Mouse (Mus musculus) forebrain, postnatal 0 days (tissue): ENCODE data around the gene Ube2d1. TPM values are rescaled to one million over a fixed set of nuclear protein-coding genes. Genes with fewer than 3 reads are reported as not detected.

Source experiments
- ATAC-seq: fragments of 200-750 bp; cut with Nextera tagmentation; 2 replicates; pipeline ENCODE4 v1.8.0; 2017; ENCODE audit warnings: mild to moderate bottlenecking, moderate library complexity
- DNase-seq: peaks from one replicate; pipeline ENCODE4 v3.0.0-alpha.2; 2015
- H3K27ac ChIP-seq: fragments of 300-500 bp; sonication (generic); 2 replicates; pipeline ENCODE4 v1.5.1; 2014; ENCODE audit warnings: low read depth, mild to moderate bottlenecking, antibody characterized with exemption, low read length, moderate library complexity, mixed read lengths
- H3K27me3 ChIP-seq: fragments of 300-500 bp; sonication (generic); 2 replicates; pipeline ENCODE4 v1.6.1; 2014; ENCODE audit warnings: mild to moderate bottlenecking, low read length, mixed read lengths; ENCODE audit not compliant: insufficient read depth
- H3K36me3 ChIP-seq: fragments of 300-500 bp; sonication (generic); 2 replicates; pipeline ENCODE4 v1.6.1; 2014; ENCODE audit warnings: mild to moderate bottlenecking, moderate library complexity; ENCODE audit not compliant: insufficient read depth
- H3K4me1 ChIP-seq: fragments of 300-500 bp; sonication (generic); 2 replicates; pipeline ENCODE4 v1.6.1; 2014; ENCODE audit warnings: antibody characterized with exemption; ENCODE audit not compliant: insufficient read depth
- H3K4me2 ChIP-seq: fragments of 300-500 bp; sonication (generic); 2 replicates; pipeline ENCODE4 v1.6.1; 2014; ENCODE audit warnings: low read depth, mild to moderate bottlenecking, moderate library complexity
- H3K4me3 ChIP-seq: fragments of 300-500 bp; sonication (generic); 2 replicates; pipeline ENCODE4 v1.5.1; 2014; ENCODE audit warnings: low read depth, low read length, mixed read lengths
- H3K9ac ChIP-seq: fragments of 300-500 bp; sonication (generic); 2 replicates; pipeline ENCODE4 v1.6.1; 2014; ENCODE audit warnings: mild to moderate bottlenecking
- H3K9me3 ChIP-seq: fragments of 300-500 bp; sonication (generic); 2 replicates; pipeline ENCODE4 v1.6.1; 2016; ENCODE audit warnings: low read length
- CTCF ChIP-seq: sonication (generic); IDR thresholded peaks from 2 replicates; pipeline ENCODE4 v1.5.1; 2016; ENCODE audit warnings: antibody characterized with exemption, control low read depth, low read depth
- WGBS: fragments of 180-500 bp; shearing (Covaris S2); extraction: QIAGEN DNeasy Blood & Tissue Kit; methylation state at CpG from one replicate; pipeline ENCODE4 v1.1.7; 2014; 5-methylcytosine and 5-hydroxymethylcytosine counted together
- polyA plus RNA-seq: library from polyadenylated mRNA; unstranded; fragments of >200 nt; fragmentation: Nextera tagmentation; extraction: Ambion mirVana; gene quantifications from 2 replicates; pipeline ENCODE4 v1.2.1, GENCODE M21; 2015
- total RNA-seq: library from RNA; depleted of rRNA; stranded (reverse); fragments of >200 nt; gene quantifications from 2 replicates; pipeline ENCODE4 v1.2.3, GENCODE M21; 2014

Gene Ube2d1
- total and polyA plus RNA-seq, 2 experiments from 2014 or later, result 82.6 to 227 TPM

DNA sequence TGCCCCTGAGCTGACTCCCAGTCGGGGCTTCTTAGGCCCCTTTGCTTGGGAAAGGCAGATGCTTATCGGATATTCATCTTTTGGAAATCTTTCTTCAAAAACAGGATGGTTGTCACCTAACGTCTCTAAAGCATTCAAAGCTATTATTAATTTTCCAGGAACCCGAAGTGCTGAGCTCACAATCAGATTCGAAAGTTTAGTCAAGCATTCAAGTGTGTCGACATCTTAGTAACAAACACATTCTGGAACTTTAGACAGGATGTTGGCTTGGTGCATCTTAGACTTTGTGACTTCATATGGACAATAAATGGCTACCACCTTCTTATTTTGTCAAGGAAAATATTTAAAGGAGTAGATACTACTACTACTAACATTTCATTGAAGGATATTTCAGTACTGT lies 43.3 kb upstream of the Ube2d1 start:
- no peaks in the 10 kb centered on the region for H3K27me3 ChIP-seq
- H3K9me3 ChIP-seq, result no peaks in the 10 kb centered on the region
- peaks cover 19% of the 10 kb centered on the region for H3K36me3 ChIP-seq
- H3K4me2 ChIP-seq, result no peak overlapping the region
- no peaks in the 10 kb centered on the region for H3K4me1 ChIP-seq
- ATAC-seq (no peak), DNase-seq (no peak)
- H3K9ac ChIP-seq, result no peak overlapping the region
- no peak for TF ChIP-seq CTCF
- no peak overlapping the region for H3K27ac ChIP-seq
- WGBS, result 86% methylated on average over 6 of the region's 6 CpGs
- H3K4me3 ChIP-seq, result no peak overlapping the region

DNA sequence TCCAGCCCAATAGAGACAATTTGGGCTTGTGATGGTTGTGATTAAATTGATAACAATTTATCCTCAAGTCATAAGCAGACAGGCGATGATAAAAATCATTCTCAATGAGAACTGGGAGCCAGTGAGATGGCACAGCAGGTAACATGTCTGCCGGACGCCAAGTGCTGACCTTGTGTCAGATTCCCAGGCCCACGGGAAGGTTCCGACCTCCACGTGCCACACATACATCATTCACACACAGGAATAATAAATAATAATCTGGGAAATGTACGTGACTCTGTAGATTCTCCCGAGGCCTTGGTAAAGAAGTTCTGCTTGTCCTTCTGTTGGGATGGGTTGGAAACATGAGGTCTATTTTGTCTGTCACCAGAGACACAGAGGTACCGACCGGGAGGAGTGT lies 42.3 kb upstream of the Ube2d1 start:
- no peak for TF ChIP-seq CTCF
- H3K27ac ChIP-seq, result no peak overlapping the region
- no peak overlapping the region for H3K4me2 ChIP-seq
- DNase-seq, result no peak
- 89% methylated on average over 10 of the region's 10 CpGs for WGBS
- no peak for ATAC-seq
- H3K36me3 ChIP-seq, result peaks cover 17% of the 10 kb centered on the region
- no peaks in the 10 kb centered on the region for H3K9me3 ChIP-seq
- no peaks in the 10 kb centered on the region for H3K27me3 ChIP-seq
- H3K4me3 ChIP-seq, result no peak overlapping the region
- no peaks in the 10 kb centered on the region for H3K4me1 ChIP-seq
- H3K9ac ChIP-seq, result no peak overlapping the region

DNA sequence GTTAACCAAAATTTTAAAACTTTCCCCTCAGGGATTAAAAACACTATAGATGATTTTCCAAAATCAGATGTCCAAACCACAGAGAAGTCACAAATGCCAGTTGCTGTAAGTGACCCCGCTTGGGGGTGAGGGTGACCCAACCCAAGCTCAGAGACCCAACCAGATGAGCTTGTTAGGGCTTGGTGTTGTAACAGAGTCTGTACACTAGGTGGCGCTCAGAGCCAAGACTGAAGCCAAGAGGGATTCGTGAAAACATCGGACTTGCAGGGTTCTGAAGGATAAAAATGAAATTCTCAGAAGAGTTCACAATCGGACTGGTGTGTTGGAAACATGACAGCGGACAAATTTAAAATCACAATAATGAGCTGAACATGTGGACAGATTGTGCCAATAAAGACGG lies 41.7 kb upstream of the Ube2d1 start:
- no peak overlapping the region for H3K9ac ChIP-seq
- no peak overlapping the region for H3K4me3 ChIP-seq
- peak; percentile 94 for TF ChIP-seq CTCF
- no peaks in the 10 kb centered on the region for H3K9me3 ChIP-seq
- H3K27ac ChIP-seq, result no peak overlapping the region
- WGBS, result 16% methylated on average over 7 of the region's 7 CpGs
- H3K4me2 ChIP-seq, result no peak overlapping the region
- H3K4me1 ChIP-seq, result no peaks in the 10 kb centered on the region
- no peaks in the 10 kb centered on the region for H3K27me3 ChIP-seq
- DNase-seq, result peak; percentile 86
- peaks cover 17% of the 10 kb centered on the region for H3K36me3 ChIP-seq
- ATAC-seq, result peak; percentile 69

DNA sequence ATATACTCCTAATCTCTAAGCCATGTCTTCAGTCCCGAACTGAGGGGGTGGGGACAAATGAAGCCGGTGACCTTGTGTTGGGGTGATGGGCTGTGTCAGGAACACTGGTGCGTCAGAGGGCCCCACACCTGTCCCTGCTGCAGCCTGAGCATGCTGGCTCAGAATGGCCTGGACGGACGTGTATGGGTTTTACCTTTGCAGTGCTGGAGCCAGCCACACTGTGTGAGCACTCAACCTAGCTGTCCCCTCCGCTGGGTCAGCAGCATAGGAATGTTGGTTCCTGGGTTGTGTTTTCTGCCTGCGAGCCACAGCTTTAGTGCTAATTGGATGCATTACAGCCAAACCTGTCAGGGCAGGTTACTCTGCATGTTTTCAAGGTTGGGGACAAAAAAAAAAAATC lies 41.1 kb upstream of the Ube2d1 start:
- no peak overlapping the region for H3K4me3 ChIP-seq
- H3K36me3 ChIP-seq, result peaks cover 17% of the 10 kb centered on the region
- 82% methylated on average over 7 of the region's 7 CpGs for WGBS
- H3K27me3 ChIP-seq, result no peaks in the 10 kb centered on the region
- ATAC-seq, result no peak
- H3K27ac ChIP-seq, result no peak overlapping the region
- TF ChIP-seq CTCF, result no peak
- H3K4me2 ChIP-seq, result no peak overlapping the region
- no peak overlapping the region for H3K9ac ChIP-seq
- no peaks in the 10 kb centered on the region for H3K9me3 ChIP-seq
- DNase-seq, result no peak
- H3K4me1 ChIP-seq, result no peaks in the 10 kb centered on the region

DNA sequence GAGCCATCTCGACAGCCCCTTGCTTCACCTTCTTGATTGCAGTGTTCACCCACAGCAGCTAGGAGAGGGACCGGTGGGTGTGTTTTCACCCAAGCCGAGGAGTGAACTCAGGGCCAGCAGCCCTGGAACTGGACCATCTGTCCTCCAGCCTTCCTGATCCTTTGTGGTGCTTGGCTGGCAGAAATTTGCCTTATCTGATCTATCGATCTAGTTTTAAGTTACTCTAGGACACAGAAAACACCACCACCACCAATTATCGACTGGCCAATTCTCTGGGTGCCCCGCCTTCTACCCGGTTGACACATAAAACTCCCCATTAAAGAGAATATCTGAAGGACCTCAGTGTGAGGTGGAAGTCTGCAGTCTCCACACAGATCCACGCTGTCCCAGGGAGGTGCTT lies 38.6 kb upstream of the Ube2d1 start:
- no peaks in the 10 kb centered on the region for H3K36me3 ChIP-seq
- H3K27ac ChIP-seq, result no peak overlapping the region
- TF ChIP-seq CTCF, result no peak
- no peak overlapping the region for H3K4me3 ChIP-seq
- no peaks in the 10 kb centered on the region for H3K9me3 ChIP-seq
- no peak overlapping the region for H3K4me2 ChIP-seq
- H3K27me3 ChIP-seq, result no peaks in the 10 kb centered on the region
- DNase-seq, result no peak
- H3K4me1 ChIP-seq, result no peaks in the 10 kb centered on the region
- no peak for ATAC-seq
- no peak overlapping the region for H3K9ac ChIP-seq
- WGBS, result 87% methylated on average over 8 of the region's 8 CpGs

DNA sequence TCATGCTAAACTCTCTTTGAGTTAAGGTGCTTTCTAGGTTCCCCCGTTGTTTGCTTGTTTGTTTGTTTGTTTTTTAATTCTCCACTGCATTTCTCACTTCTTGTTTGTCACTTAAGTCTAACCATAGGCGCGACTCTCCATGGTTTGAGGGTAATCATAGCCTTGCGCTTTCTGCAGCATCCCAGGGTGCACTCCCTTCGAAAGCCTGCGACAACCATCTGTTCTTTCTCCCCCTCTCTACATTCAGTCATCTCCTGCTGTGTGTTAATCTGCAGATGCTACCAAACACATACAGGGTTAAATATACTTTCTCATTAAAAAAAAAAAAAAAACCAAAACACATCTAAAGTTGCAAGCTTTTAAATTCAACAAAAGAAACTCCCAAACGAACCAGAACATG lies 31.4 kb upstream of the Ube2d1 start:
- H3K4me3 ChIP-seq, result no peak overlapping the region
- H3K4me2 ChIP-seq, result no peak overlapping the region
- H3K4me1 ChIP-seq, result no peaks in the 10 kb centered on the region
- TF ChIP-seq CTCF, result no peak
- WGBS, result 70% methylated on average over 7 of the region's 7 CpGs
- ATAC-seq (no peak), DNase-seq (no peak)
- H3K27me3 ChIP-seq, result no peaks in the 10 kb centered on the region
- no peak overlapping the region for H3K9ac ChIP-seq
- H3K36me3 ChIP-seq, result no peaks in the 10 kb centered on the region
- H3K27ac ChIP-seq, result no peak overlapping the region
- no peaks in the 10 kb centered on the region for H3K9me3 ChIP-seq

DNA sequence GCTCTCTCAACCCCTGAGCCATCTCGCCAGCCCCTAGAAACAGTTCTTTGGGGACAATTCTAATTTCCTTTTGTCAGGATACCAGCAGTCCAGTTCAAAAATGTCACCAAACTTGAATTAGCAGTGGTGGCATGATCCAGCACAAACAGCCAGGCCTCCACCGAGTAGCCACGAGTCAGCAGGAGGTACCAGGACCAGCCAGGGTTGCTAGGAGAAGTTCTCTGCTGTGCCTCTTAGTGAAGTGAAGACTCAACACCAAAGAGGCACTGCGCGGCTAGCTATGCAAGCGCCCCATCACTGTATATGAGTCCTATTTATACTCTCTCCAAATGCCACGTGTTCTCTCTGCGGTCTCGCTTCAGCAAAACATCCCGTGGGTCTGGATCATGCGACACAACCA lies 31.0 kb upstream of the Ube2d1 start:
- Histone ChIP-seq H3K4me2 (no peak overlapping the region), H3K27ac (no peak overlapping the region), H3K36me3 (no peaks in the 10 kb centered on the region), H3K4me1 (no peaks in the 10 kb centered on the region), H3K4me3 (no peak overlapping the region), H3K9ac (no peak overlapping the region), H3K27me3 (no peaks in the 10 kb centered on the region), H3K9me3 (no peaks in the 10 kb centered on the region)
- no peak for TF ChIP-seq CTCF
- WGBS, result 81% methylated on average over 11 of the region's 11 CpGs
- DNase-seq, result no peak
- ATAC-seq, result no peak

DNA sequence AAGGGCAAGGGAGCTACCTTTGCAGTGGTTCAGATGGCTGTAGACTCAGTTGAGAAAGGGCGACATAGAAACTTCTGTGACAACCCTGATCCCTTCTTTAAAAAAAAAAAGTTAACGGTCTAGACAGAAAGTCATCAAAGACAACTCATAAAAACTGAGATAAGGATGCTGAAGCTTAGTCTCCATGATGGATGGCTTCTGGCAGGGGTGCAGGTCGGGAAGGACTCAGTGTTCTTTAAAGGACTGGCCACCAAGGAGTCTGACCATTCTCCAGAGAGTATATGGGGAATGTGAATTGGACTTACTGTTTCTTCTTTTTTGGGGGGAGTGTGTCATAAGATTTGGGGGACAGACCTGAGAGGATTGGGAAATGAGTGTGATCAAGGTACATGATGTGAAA lies 29.5 kb upstream of the Ube2d1 start:
- TF ChIP-seq CTCF, result no peak
- H3K27me3 ChIP-seq, result no peaks in the 10 kb centered on the region
- ATAC-seq (no peak), DNase-seq (no peak)
- H3K9ac ChIP-seq, result no peak overlapping the region
- 81% methylated on average over 3 of the region's 3 CpGs for WGBS
- H3K27ac ChIP-seq, result no peak overlapping the region
- H3K4me3 ChIP-seq, result no peak overlapping the region
- H3K4me1 ChIP-seq, result no peaks in the 10 kb centered on the region
- no peak overlapping the region for H3K4me2 ChIP-seq
- no peaks in the 10 kb centered on the region for H3K36me3 ChIP-seq
- H3K9me3 ChIP-seq, result no peaks in the 10 kb centered on the region
